Mouse (Mus musculus): Measurements from ENCODE around the gene Cherp.

- TF ChIP-seq CTCF (IDR thresholded peaks at IDR 0.05) (no peak), EP300 (IDR thresholded peaks at IDR 0.05) (no peak)
These were observed 21.1 kb downstream of the Cherp start for GRCm38 (mm10) chr8:72453904-72454303.
